Mouse (Mus musculus): ENCODE results near the gene Kit.

DNA sequence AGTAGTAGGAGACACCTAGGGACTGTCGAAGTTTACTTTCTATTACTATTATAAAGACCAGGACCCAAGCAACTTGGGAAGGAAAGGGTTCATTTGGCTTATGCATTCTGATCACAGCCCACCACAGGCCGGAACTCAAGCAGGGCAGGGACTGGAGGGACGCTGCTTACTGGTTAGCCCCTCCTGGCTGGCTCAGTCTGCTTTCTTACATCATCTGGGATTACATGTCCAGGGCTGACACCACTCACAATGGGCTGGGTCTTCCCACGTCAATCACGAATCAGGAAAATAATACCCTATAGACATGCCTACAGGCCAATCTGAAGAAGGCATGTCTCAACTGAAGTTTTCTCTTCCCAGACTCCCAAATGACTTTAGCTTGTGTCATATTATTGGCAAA, 122.2 kb downstream of the Kit start:
- TF ChIP-seq CTCF (IDR thresholded peaks at IDR 0.05; ENCODE audit: low read depth, low read length) (no peak), GATA1 (IDR thresholded peaks at IDR 0.05; ENCODE audit: borderline replicate concordance, low read length) (no peak), TAL1 (conservative IDR thresholded peaks at IDR 0.05; ENCODE audit: low read depth, low read length) (no peak), POLR2AphosphoS5 (IDR thresholded peaks at IDR 0.05; ENCODE audit: insufficient replicate concordance, low read depth, low read length) (no peak)
